Mouse (Mus musculus) embryonic facial prominence, embryonic 13.5 days (tissue): Measurements from ENCODE around the gene Ubqln1. TPM values are rescaled to one million over a fixed set of nuclear protein-coding genes. Genes with fewer than 3 reads are reported as not detected.

ENCODE experiments used
- ATAC-seq: fragments of 200-750 bp; cut with Nextera tagmentation; 2 replicates; pipeline ENCODE4 v1.8.0; 2017; ENCODE audit warnings: low read depth; ENCODE audit not compliant: insufficient number of reproducible peaks, insufficient read depth, low FRiP score, low TSS enrichment
- H3K27ac ChIP-seq: fragments of 300-500 bp; sonication (generic); 2 replicates; pipeline ENCODE4 v1.5.1; 2015; ENCODE audit warnings: moderate library complexity, mild to moderate bottlenecking, inconsistent platforms
- H3K27me3 ChIP-seq: fragments of 300-500 bp; sonication (generic); 2 replicates; pipeline ENCODE4 v1.6.1; 2015; ENCODE audit warnings: mild to moderate bottlenecking, inconsistent platforms
- H3K36me3 ChIP-seq: fragments of 300-500 bp; sonication (generic); 2 replicates; pipeline ENCODE4 v1.6.1; 2015; ENCODE audit warnings: mild to moderate bottlenecking, inconsistent platforms
- H3K4me1 ChIP-seq: fragments of 300-500 bp; sonication (generic); 2 replicates; pipeline ENCODE4 v1.6.1; 2015; ENCODE audit warnings: inconsistent platforms
- H3K4me2 ChIP-seq: fragments of 300-500 bp; sonication (generic); 2 replicates; pipeline ENCODE4 v1.6.1; 2015; ENCODE audit warnings: moderate library complexity, mild to moderate bottlenecking, inconsistent platforms
- H3K4me3 ChIP-seq: fragments of 300-500 bp; sonication (generic); 2 replicates; pipeline ENCODE4 v1.5.1; 2015; ENCODE audit warnings: mild to moderate bottlenecking, inconsistent platforms
- H3K9ac ChIP-seq: fragments of 300-500 bp; sonication (generic); 2 replicates; pipeline ENCODE4 v1.6.1; 2015; ENCODE audit warnings: mild to moderate bottlenecking, inconsistent platforms
- H3K9me3 ChIP-seq: fragments of 300-500 bp; sonication (generic); 2 replicates; pipeline ENCODE4 v1.6.1; 2016; ENCODE audit warnings: inconsistent platforms
- WGBS: fragments of 180-500 bp; shearing (Covaris S2); methylation state at CpG from one replicate; pipeline ENCODE4 v1.1.7; 2015; ENCODE audit warnings: mixed read lengths; 5-methylcytosine and 5-hydroxymethylcytosine counted together
- polyA plus RNA-seq: library from polyadenylated mRNA; unstranded; fragments of >200 nt; fragmentation: Nextera tagmentation; extraction: Ambion mirVana; gene quantifications from 2 replicates; pipeline ENCODE4 v1.2.1, GENCODE M21; 2015

The Ubqln1 gene
- polyA plus RNA-seq, 1 experiment from 2014 or later: 98.8 TPM

DNA sequence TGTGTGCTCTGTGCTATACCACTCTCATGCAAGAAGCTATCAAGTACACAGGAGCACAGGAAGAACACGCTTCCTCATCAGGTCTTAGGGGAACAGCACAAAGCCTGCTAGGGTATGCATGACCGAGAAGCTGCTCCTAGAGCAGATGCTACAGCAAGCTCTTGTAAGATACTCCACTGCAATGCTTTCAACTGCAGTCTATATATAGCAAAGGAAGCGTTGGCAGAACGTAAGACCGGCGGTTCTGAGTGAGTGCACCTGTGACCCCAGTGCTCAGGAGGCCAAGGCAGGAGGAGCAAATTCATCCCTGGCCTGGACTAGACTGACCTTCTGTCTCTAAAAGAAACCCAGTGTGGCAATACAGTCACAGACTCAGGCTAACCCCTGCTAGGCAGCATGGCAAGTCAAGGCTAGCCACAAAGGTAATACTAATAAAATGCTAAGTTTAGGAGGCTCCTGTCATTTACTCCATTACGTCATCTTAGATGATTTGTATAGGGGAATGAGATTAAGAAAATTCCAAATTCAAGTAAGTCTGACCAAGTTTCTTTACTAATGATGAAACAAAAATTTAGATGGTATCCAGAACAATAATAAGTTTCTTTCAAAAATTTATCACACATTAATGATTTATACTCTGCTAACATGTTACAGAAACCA, 17.3 kb downstream of the Ubqln1 start:
- no peak for ATAC-seq
- H3K4me1 ChIP-seq: peaks cover 12% of the 10 kb centered on the region
- H3K27me3 ChIP-seq: no peaks in the 10 kb centered on the region
- H3K36me3 ChIP-seq: peaks cover 37% of the 10 kb centered on the region
- H3K27ac ChIP-seq: no peak overlapping the region
- no peaks in the 10 kb centered on the region for H3K9me3 ChIP-seq
- WGBS: 91% methylated on average over 7 of the region's 7 CpGs
- no peak overlapping the region for H3K4me3 ChIP-seq
- no peak overlapping the region for H3K4me2 ChIP-seq
- no peak overlapping the region for H3K9ac ChIP-seq

- peaks cover 45% of the 10 kb centered on the region for H3K36me3 ChIP-seq
- H3K27me3 ChIP-seq: no peaks in the 10 kb centered on the region
- no peak overlapping the region for H3K9ac ChIP-seq
- H3K4me3 ChIP-seq: no peak overlapping the region
- WGBS: 86% methylated on average over 3 of the region's 3 CpGs
- no peak overlapping the region for H3K27ac ChIP-seq
- H3K4me1 ChIP-seq: peaks cover 11% of the 10 kb centered on the region
- H3K9me3 ChIP-seq: no peaks in the 10 kb centered on the region
- ATAC-seq: no peak
- H3K4me2 ChIP-seq: no peak overlapping the region
These were observed 18.2 kb downstream of the Ubqln1 start for GRCm38 (mm10) chr13:58197211-58197610.

DNA sequence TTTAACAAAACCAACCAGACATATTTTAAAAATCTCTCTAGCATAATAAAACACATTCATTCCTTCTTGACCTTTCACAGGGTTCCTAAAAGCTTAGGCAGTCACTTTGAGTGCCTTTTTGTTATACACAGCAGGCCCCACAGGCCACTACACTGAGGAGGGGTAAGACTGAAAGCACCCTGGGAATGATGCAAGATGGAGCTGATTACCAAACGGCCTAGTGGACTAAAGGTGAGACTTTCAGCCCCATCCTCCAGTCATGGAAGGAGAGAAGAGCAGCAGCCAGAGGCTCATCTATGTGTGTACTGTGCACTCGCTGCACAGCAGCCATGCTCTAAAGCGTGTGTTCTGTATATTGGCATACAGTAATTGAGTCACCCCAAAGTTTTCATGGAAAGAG, 20.5 kb downstream of the Ubqln1 start:
- Histone ChIP-seq H3K27me3 (no peaks in the 10 kb centered on the region), H3K4me3 (no peak overlapping the region), H3K9me3 (no peaks in the 10 kb centered on the region), H3K4me1 (peaks cover 4% of the 10 kb centered on the region), H3K4me2 (no peak overlapping the region), H3K36me3 (peaks cover 66% of the 10 kb centered on the region), H3K27ac (no peak overlapping the region), H3K9ac (no peak overlapping the region)
- 84% methylated on average over 3 of the region's 3 CpGs for WGBS
- no peak for ATAC-seq

- Histone ChIP-seq H3K4me1 (no peaks in the 10 kb centered on the region), H3K4me3 (no peak overlapping the region), H3K36me3 (peaks cover 75% of the 10 kb centered on the region), H3K9me3 (no peaks in the 10 kb centered on the region), H3K4me2 (no peak overlapping the region), H3K27me3 (no peaks in the 10 kb centered on the region), H3K27ac (no peak overlapping the region), H3K9ac (no peak overlapping the region)
- WGBS: 95% methylated on average over 3 of the region's 3 CpGs
- ATAC-seq: no peak
These were observed 22.2 kb downstream of the Ubqln1 start for GRCm38 (mm10) chr13:58193221-58193620.

DNA sequence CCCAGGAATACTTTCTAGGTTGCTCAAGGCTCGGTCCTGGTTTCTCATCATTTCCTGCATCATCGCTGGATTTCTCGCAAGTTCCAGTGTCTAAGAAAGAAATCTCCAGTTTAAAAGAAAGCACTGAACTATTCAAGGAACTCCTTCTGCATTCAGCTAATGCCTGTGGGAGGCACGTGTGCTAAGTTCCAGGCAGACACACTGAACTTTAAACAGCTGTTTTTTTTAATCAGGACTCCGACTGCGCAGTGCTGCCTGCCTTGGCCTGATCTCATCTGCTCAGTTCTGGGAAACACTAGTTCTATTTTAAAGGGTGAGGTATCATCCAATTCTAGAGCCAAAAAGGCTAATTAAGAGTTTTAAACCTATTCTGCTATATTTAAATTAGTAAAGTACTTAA, 23.3 kb downstream of the Ubqln1 start:
- no peaks in the 10 kb centered on the region for H3K4me1 ChIP-seq
- H3K9me3 ChIP-seq: no peaks in the 10 kb centered on the region
- no peak for ATAC-seq
- H3K27ac ChIP-seq: no peak overlapping the region
- WGBS: 90% methylated on average over 6 of the region's 6 CpGs
- no peak overlapping the region for H3K9ac ChIP-seq
- no peak overlapping the region for H3K4me2 ChIP-seq
- no peaks in the 10 kb centered on the region for H3K27me3 ChIP-seq
- H3K36me3 ChIP-seq: peaks cover 73% of the 10 kb centered on the region
- H3K4me3 ChIP-seq: no peak overlapping the region

DNA sequence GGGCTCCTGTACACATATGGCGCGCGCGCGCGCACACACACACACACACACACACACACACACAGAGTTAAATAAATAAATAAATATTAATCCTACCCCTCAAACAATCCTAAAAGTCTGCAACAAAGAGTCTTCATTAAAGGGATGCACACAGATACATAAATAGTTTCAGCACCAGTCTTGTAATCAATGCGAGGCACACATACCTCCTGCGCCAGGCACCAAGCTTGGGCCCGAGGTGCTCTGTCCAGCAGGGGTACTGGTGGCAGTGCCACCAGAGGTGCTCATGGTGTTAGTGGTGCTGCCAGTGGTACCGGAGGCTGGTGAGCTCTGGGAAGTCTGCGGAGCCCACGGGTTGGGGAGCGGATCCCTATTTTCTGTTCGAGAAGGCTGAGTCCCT, 23.9 kb downstream of the Ubqln1 start:
- no peaks in the 10 kb centered on the region for H3K27me3 ChIP-seq
- H3K4me2 ChIP-seq: no peak overlapping the region
- H3K4me3 ChIP-seq: no peak overlapping the region
- no peak overlapping the region for H3K27ac ChIP-seq
- peaks cover 77% of the 10 kb centered on the region for H3K36me3 ChIP-seq
- ATAC-seq: no peak
- no peaks in the 10 kb centered on the region for H3K9me3 ChIP-seq
- H3K4me1 ChIP-seq: no peaks in the 10 kb centered on the region
- WGBS: 99% methylated on average over 14 of the region's 14 CpGs
- H3K9ac ChIP-seq: no peak overlapping the region

DNA sequence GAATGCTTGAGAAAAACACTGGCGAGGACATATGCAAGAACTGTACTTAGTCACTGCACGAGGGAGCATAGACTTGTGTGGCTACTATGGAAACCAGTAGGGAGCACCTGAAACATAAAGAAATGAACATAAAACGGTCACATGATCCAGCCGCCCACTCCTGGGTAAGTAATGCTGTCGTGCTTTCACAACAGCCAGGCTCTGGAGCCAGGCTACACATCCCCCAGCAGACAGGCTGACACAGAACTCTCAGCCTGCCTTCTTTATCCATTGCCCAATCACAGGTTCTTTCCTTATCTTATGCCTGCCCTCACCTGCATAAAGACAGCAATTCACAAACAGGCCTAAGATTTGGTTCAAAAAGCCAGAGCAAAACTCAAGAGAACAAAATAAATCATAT, 26.0 kb downstream of the Ubqln1 start:
- no peak for ATAC-seq

DNA sequence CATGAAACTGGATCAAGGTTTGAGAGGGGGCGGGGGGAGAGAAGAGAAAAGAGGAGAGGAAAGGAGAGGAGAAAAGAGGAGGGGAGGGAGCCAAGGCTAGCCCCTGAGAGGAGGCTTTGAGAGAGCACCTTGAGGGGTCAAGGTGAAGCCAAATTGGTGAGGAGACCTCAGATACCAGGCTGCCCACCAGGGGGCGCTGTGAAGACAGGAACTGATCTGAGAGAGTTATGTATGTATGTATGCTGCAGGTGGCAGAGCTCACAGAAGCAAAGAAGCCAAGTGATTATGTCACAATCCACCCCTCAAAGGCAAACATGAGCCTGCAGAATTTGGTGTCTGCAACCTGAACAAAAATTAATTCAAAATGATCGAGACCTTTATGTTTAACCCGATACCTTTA, 27.0 kb downstream of the Ubqln1 start:
- WGBS: 56% methylated on average over 4 of the region's 4 CpGs
- Histone ChIP-seq H3K27me3 (no peaks in the 10 kb centered on the region), H3K36me3 (peaks cover 71% of the 10 kb centered on the region), H3K9me3 (no peaks in the 10 kb centered on the region), H3K27ac (no peak overlapping the region), H3K4me3 (no peak overlapping the region), H3K4me1 (no peaks in the 10 kb centered on the region), H3K4me2 (no peak overlapping the region), H3K9ac (no peak overlapping the region)
- no peak for ATAC-seq

More for the DNA sequence above, 26.0 kb downstream of the Ubqln1 start:
- H3K27me3 ChIP-seq: no peaks in the 10 kb centered on the region
- no peaks in the 10 kb centered on the region for H3K4me1 ChIP-seq
- H3K27ac ChIP-seq: no peak overlapping the region
- peaks cover 76% of the 10 kb centered on the region for H3K36me3 ChIP-seq
- no peak overlapping the region for H3K4me3 ChIP-seq
- H3K9me3 ChIP-seq: no peaks in the 10 kb centered on the region
- H3K9ac ChIP-seq: no peak overlapping the region
- WGBS: 86% methylated on average over 5 of the region's 5 CpGs
- no peak overlapping the region for H3K4me2 ChIP-seq

DNA sequence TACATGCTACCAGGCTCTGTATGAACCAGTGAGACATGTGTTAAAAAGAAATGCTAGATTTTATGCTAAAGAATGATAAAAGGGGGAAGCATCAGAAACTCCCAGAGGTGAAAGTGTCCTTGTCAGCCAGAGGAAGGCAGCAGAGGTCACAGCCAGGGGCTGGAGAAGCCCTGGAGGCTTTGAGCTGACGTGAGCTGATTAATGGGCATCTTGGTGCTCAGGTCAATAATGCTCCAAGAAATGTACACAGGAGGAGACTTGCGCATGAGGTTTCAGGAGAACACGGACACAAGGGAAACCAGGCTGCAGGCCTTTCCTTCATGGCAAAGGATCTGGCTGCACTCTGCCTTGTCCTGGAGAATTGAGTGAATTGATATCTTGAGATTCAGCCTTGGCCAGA, 27.7 kb downstream of the Ubqln1 start:
- Histone ChIP-seq H3K4me1 (no peaks in the 10 kb centered on the region), H3K9me3 (no peaks in the 10 kb centered on the region), H3K27ac (no peak overlapping the region), H3K27me3 (no peaks in the 10 kb centered on the region), H3K4me2 (no peak overlapping the region), H3K36me3 (peaks cover 70% of the 10 kb centered on the region), H3K4me3 (no peak overlapping the region), H3K9ac (no peak overlapping the region)
- 90% methylated on average over 3 of the region's 3 CpGs for WGBS
- ATAC-seq: no peak

- H3K4me2 ChIP-seq: no peak overlapping the region
- peaks cover 65% of the 10 kb centered on the region for H3K36me3 ChIP-seq
- WGBS: 93% methylated on average over 8 of the region's 8 CpGs
- H3K9ac ChIP-seq: no peak overlapping the region
- no peak overlapping the region for H3K4me3 ChIP-seq
- no peaks in the 10 kb centered on the region for H3K4me1 ChIP-seq
- no peaks in the 10 kb centered on the region for H3K27me3 ChIP-seq
- no peak overlapping the region for H3K27ac ChIP-seq
- ATAC-seq: no peak
- no peaks in the 10 kb centered on the region for H3K9me3 ChIP-seq
These were observed 29.2 kb downstream of the Ubqln1 start for GRCm38 (mm10) chr13:58186281-58186680.

GRCm38 (mm10) chr13:58184111-58184510, 31.3 kb downstream of the Ubqln1 start:
- H3K36me3 ChIP-seq: peaks cover 64% of the 10 kb centered on the region
- 90% methylated on average over 3 of the region's 3 CpGs for WGBS
- no peak overlapping the region for H3K27ac ChIP-seq
- H3K4me3 ChIP-seq: no peak overlapping the region
- H3K9me3 ChIP-seq: no peaks in the 10 kb centered on the region
- no peak for ATAC-seq
- H3K9ac ChIP-seq: no peak overlapping the region
- no peak overlapping the region for H3K4me2 ChIP-seq
- H3K4me1 ChIP-seq: no peaks in the 10 kb centered on the region
- no peaks in the 10 kb centered on the region for H3K27me3 ChIP-seq

- 83% methylated on average over 14 of the region's 14 CpGs for WGBS
These were observed 33.6 kb downstream of the Ubqln1 start for GRCm38 (mm10) chr13:58181607-58182551.

More at GRCm38 (mm10) chr13:58181607-58182551, 33.6 kb downstream of the Ubqln1 start:
- ATAC-seq: no peak
- no peaks in the 10 kb centered on the region for H3K4me1 ChIP-seq
- no peak overlapping the region for H3K27ac ChIP-seq
- no peaks in the 10 kb centered on the region for H3K27me3 ChIP-seq
- H3K9me3 ChIP-seq: no peaks in the 10 kb centered on the region
- no peak overlapping the region for H3K4me2 ChIP-seq
- no peak overlapping the region for H3K4me3 ChIP-seq
- H3K9ac ChIP-seq: no peak overlapping the region
- peaks cover 69% of the 10 kb centered on the region for H3K36me3 ChIP-seq
